Mouse (Mus musculus) intestine, postnatal 0 days (tissue): Measurements from ENCODE around the gene Kcnc1. TPM values are rescaled to one million over a fixed set of nuclear protein-coding genes. Genes with fewer than 3 reads are reported as not detected.

Source experiments
- ATAC-seq: fragments of 200-750 bp; cut with Nextera tagmentation; 2 replicates; pipeline ENCODE4 v1.8.0; 2017; ENCODE audit warnings: mild to moderate bottlenecking, moderate TSS enrichment, moderate library complexity
- H3K27ac ChIP-seq: fragments of 300-500 bp; sonication (generic); 2 replicates; pipeline ENCODE4 v1.5.1; 2014; ENCODE audit warnings: mild to moderate bottlenecking, low read depth, low read length, moderate library complexity
- H3K27me3 ChIP-seq: fragments of 300-500 bp; sonication (generic); replicated peaks from 2 replicates; pipeline ENCODE4 v1.6.1; 2014; ENCODE audit warnings: low read length, mixed read lengths; ENCODE audit not compliant: control insufficient read depth, insufficient read depth
- H3K36me3 ChIP-seq: fragments of 300-500 bp; sonication (generic); 2 replicates; pipeline ENCODE4 v1.6.1; 2014; ENCODE audit warnings: mild to moderate bottlenecking, moderate library complexity; ENCODE audit not compliant: control insufficient read depth, insufficient read depth
- H3K4me1 ChIP-seq: fragments of 300-500 bp; sonication (generic); replicated peaks from 2 replicates; pipeline ENCODE4 v1.6.1; 2014; ENCODE audit warnings: antibody characterized with exemption, low read length, mixed read lengths; ENCODE audit not compliant: control insufficient read depth, insufficient read depth
- H3K4me2 ChIP-seq: fragments of 300-500 bp; sonication (generic); replicated peaks from 2 replicates; pipeline ENCODE4 v1.6.1; 2014; ENCODE audit warnings: low read depth, mild to moderate bottlenecking, moderate library complexity
- H3K4me3 ChIP-seq: fragments of 300-500 bp; sonication (generic); 2 replicates; pipeline ENCODE4 v1.5.1; 2014; ENCODE audit warnings: low read depth, low read length
- H3K9ac ChIP-seq: fragments of 300-500 bp; sonication (generic); 2 replicates; pipeline ENCODE4 v1.6.1; 2014; ENCODE audit warnings: mild to moderate bottlenecking, low read depth, low read length
- H3K9me3 ChIP-seq: fragments of 300-500 bp; sonication (generic); 2 replicates; pipeline ENCODE4 v1.6.1; 2016; ENCODE audit warnings: mixed run types; ENCODE audit not compliant: control insufficient read depth
- CTCF ChIP-seq: sonication (generic); IDR thresholded peaks from 2 replicates; pipeline ENCODE4 v1.5.1; 2016; ENCODE audit warnings: low read depth, mild to moderate bottlenecking, control low read depth, antibody characterized with exemption, moderate library complexity
- WGBS: fragments of 180-500 bp; shearing (Covaris S2); extraction: QIAGEN DNeasy Blood & Tissue Kit; methylation state at CpG from one replicate; pipeline ENCODE4 v1.1.7; 2014; 5-methylcytosine and 5-hydroxymethylcytosine counted together
- polyA plus RNA-seq: library from polyadenylated mRNA; unstranded; fragments of >200 nt; fragmentation: Nextera tagmentation; extraction: Ambion mirVana; gene quantifications from 2 replicates; pipeline ENCODE4 v1.2.1, GENCODE M21; 2015

The Kcnc1 gene
- polyA plus RNA-seq, 1 experiment from 2014 or later: 0.39 TPM

- WGBS: 70% methylated on average over 8 of the region's 8 CpGs
- no peak overlapping the region for H3K4me2 ChIP-seq
Measured at GRCm38 (mm10) chr7:46462287-46462686, 66.0 kb downstream of the Kcnc1 start.

GRCm38 (mm10) chr7:46463136-46463535 is 66.8 kb downstream of the Kcnc1 start:
- Histone ChIP-seq H3K27me3 (no peaks in the 10 kb centered on the region), H3K9me3 (no peaks in the 10 kb centered on the region), H3K4me3 (no peak overlapping the region), H3K4me2 (no peak overlapping the region), H3K4me1 (peaks cover 5% of the 10 kb centered on the region; the same call in 1 of the 2 replicates), H3K27ac (no peak overlapping the region), H3K36me3 (no peaks in the 10 kb centered on the region), H3K9ac (no peak overlapping the region)
- no peak for ATAC-seq
- TF ChIP-seq CTCF: no peak
- 61% methylated on average over 8 of the region's 8 CpGs for WGBS

More at GRCm38 (mm10) chr7:46462287-46462686, 66.0 kb downstream of the Kcnc1 start:
- Histone ChIP-seq H3K9ac (no peak overlapping the region), H3K27ac (no peak overlapping the region), H3K9me3 (no peaks in the 10 kb centered on the region), H3K4me1 (peaks cover 5% of the 10 kb centered on the region; the same call in 1 of the 2 replicates), H3K27me3 (no peaks in the 10 kb centered on the region), H3K4me3 (no peak overlapping the region), H3K36me3 (no peaks in the 10 kb centered on the region)
- no peak for TF ChIP-seq CTCF
- ATAC-seq: no peak

GRCm38 (mm10) chr7:46466422-46466981 is 70.2 kb downstream of the Kcnc1 start:
- H3K27me3 ChIP-seq: no peaks in the 10 kb centered on the region
- H3K4me2 ChIP-seq: no peak overlapping the region
- H3K9me3 ChIP-seq: no peaks in the 10 kb centered on the region
- WGBS: 67% methylated on average over 7 of the region's 7 CpGs
- no peak for ATAC-seq
- no peak overlapping the region for H3K9ac ChIP-seq
- 0 out of 2 replicates have a peak, but pooled peaks cover 5% of the 10 kb centered on the region for H3K4me1 ChIP-seq
- no peak for TF ChIP-seq CTCF
- no peak overlapping the region for H3K27ac ChIP-seq
- H3K36me3 ChIP-seq: no peaks in the 10 kb centered on the region
- H3K4me3 ChIP-seq: no peak overlapping the region

- ATAC-seq: peak; percentile 72
Measured at GRCm38 (mm10) chr7:46469542-46469941, 73.2 kb downstream of the Kcnc1 start.

GRCm38 (mm10) chr7:46471054-46471737 is 74.9 kb downstream of the Kcnc1 start:
- WGBS: 59% methylated on average over 7 of the region's 7 CpGs
- H3K9ac ChIP-seq: no peak overlapping the region
- no peak overlapping the region for H3K4me3 ChIP-seq
- no peaks in the 10 kb centered on the region for H3K9me3 ChIP-seq
- H3K27ac ChIP-seq: no peak overlapping the region
- no peaks in the 10 kb centered on the region for H3K4me1 ChIP-seq
- TF ChIP-seq CTCF: no peak
- no peaks in the 10 kb centered on the region for H3K27me3 ChIP-seq
- no peak for ATAC-seq
- no peak overlapping the region for H3K4me2 ChIP-seq
- no peaks in the 10 kb centered on the region for H3K36me3 ChIP-seq

More at GRCm38 (mm10) chr7:46469542-46469941, 73.2 kb downstream of the Kcnc1 start:
- no peaks in the 10 kb centered on the region for H3K9me3 ChIP-seq
- H3K27me3 ChIP-seq: no peaks in the 10 kb centered on the region
- H3K4me1 ChIP-seq: 0 out of 2 replicates have a peak, but pooled peaks cover 1% of the 10 kb centered on the region
- no peak overlapping the region for H3K4me2 ChIP-seq
- no peak overlapping the region for H3K9ac ChIP-seq
- WGBS: 47% methylated on average over 3 of the region's 3 CpGs
- H3K27ac ChIP-seq: no peak overlapping the region
- no peak overlapping the region for H3K4me3 ChIP-seq
- H3K36me3 ChIP-seq: no peaks in the 10 kb centered on the region
- TF ChIP-seq CTCF: no peak

- H3K27me3 ChIP-seq: no peaks in the 10 kb centered on the region
- H3K9ac ChIP-seq: no peak overlapping the region
- no peaks in the 10 kb centered on the region for H3K36me3 ChIP-seq
- ATAC-seq: no peak
- no peak for TF ChIP-seq CTCF
- H3K4me3 ChIP-seq: no peak overlapping the region
- H3K4me2 ChIP-seq: no peak overlapping the region
- no peaks in the 10 kb centered on the region for H3K9me3 ChIP-seq
- no peaks in the 10 kb centered on the region for H3K4me1 ChIP-seq
- H3K27ac ChIP-seq: no peak overlapping the region
- 62% methylated on average over 9 of the region's 9 CpGs for WGBS
Measured at GRCm38 (mm10) chr7:46473141-46473540, 76.8 kb downstream of the Kcnc1 start.
